Mouse (Mus musculus): ENCODE data around the gene L3hypdh.

The L3hypdh gene

GRCm38 (mm10) chr12:72085329-72086165, at the start of gene L3hypdh, which contains the start of gene Jkamp:
TSS of gene L3hypdh (minus strand) at chr12:72085439.
TSS of gene Jkamp (plus strand) at chr12:72085589.
- peak; percentile 98 to 99 for DNase-seq (ENCODE audit: low spot score in 2 of 2)

GRCm38 (mm10) chr12:72129203-72129602, 44.0 kb upstream of the L3hypdh start:
- no peak for DNase-seq (ENCODE audit: low spot score in 2 of 2)

- DNase-seq (ENCODE audit: low spot score in 2 of 2): no peak
These were observed 30.6 kb upstream of the L3hypdh start for GRCm38 (mm10) chr12:72115686-72116345.

GRCm38 (mm10) chr12:72115126-72115525, 29.9 kb upstream of the L3hypdh start:
- DNase-seq (ENCODE audit: low spot score in 2 of 2): no peak

- peak in 1 of 2 experiments; percentile 73 for DNase-seq (ENCODE audit: low spot score in 2 of 2)
These were observed 19.5 kb upstream of the L3hypdh start for GRCm38 (mm10) chr12:72104525-72105281.

- no peak for DNase-seq (ENCODE audit: low spot score in 2 of 2)
These were observed 18.8 kb upstream of the L3hypdh start for GRCm38 (mm10) chr12:72104027-72104426.

- no peak for DNase-seq (ENCODE audit: low spot score in 2 of 2)
These were observed 17.5 kb upstream of the L3hypdh start for GRCm38 (mm10) chr12:72102776-72103175.

GRCm38 (mm10) chr12:72096966-72097365, 11.7 kb upstream of the L3hypdh start:
- DNase-seq (ENCODE audit: low spot score in 2 of 2): no peak

GRCm38 (mm10) chr12:72089802-72090201, 4.6 kb upstream of the L3hypdh start:
- no peak for DNase-seq (ENCODE audit: low spot score in 2 of 2)

GRCm38 (mm10) chr12:72086166-72086825, 1.1 kb upstream of the L3hypdh start:
- no peak for DNase-seq (ENCODE audit: low spot score in 2 of 2)

- peak in 1 of 2 experiments; percentile 30 for DNase-seq (ENCODE audit: low spot score in 2 of 2)
These were observed 263 bp downstream of the L3hypdh start for GRCm38 (mm10) chr12:72085024-72085328.

- DNase-seq (ENCODE audit: low spot score in 2 of 2): peak in 1 of 2 experiments; percentile 35
These were observed 797 bp downstream of the L3hypdh start for GRCm38 (mm10) chr12:72084261-72085023.

- no peak for DNase-seq (ENCODE audit: low spot score in 2 of 2)
These were observed 2.0 kb downstream of the L3hypdh start for GRCm38 (mm10) chr12:72083265-72083664.

GRCm38 (mm10) chr12:72082370-72082769, 2.9 kb downstream of the L3hypdh start:
- no peak for DNase-seq (ENCODE audit: low spot score in 2 of 2)

GRCm38 (mm10) chr12:72081961-72082360, 3.3 kb downstream of the L3hypdh start:
- DNase-seq (ENCODE audit: low spot score in 2 of 2): no peak

GRCm38 (mm10) chr12:72078248-72078647, 7.0 kb downstream of the L3hypdh start:
- DNase-seq (ENCODE audit: low spot score in 2 of 2): no peak

- DNase-seq (ENCODE audit: low spot score in 2 of 2): peak; percentile 76 to 91
These were observed 14.6 kb downstream of the L3hypdh start, which contains the start of gene Gpr135 for GRCm38 (mm10) chr12:72070327-72071269. TSS of gene Gpr135 (minus strand) at chr12:72071125.

- peak in 1 of 2 experiments; percentile 29 for DNase-seq (ENCODE audit: low spot score in 2 of 2)
These were observed 15.5 kb downstream of the L3hypdh start for GRCm38 (mm10) chr12:72069626-72070326.

GRCm38 (mm10) chr12:72057780-72058179, 27.5 kb downstream of the L3hypdh start:
- DNase-seq (ENCODE audit: low spot score in 2 of 2): no peak

Data from cerebellum, postnatal 4 days (tissue).